9 mouse cellular contexts compared by ENCODE assay signal in the genomic region with DNA sequence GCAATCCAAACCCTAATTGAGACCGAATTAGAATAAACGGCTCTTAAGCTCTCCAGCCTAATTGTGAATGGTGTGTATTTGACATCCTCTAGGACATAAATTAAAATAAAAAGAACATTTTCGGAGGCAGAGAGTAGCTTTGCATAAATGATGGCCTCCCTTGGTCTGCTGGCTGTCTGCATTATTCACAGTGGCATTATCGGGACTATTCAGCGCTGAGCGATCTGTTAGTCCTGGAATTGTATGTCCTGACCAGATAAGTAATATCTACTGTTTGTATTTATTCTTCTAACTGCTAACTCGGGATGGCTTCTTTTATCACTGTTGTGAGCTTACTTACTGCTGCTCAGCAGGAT.
DNase-seq lines count a peak whose midpoint lies in the region; ATAC-seq and TF ChIP-seq lines count a peak whose summit lies in the region.
"Had no signal": no experiment of that assay in that cellular context is flagged by ENCODE, and none has a peak within 500 bp of the region (broad histone marks: within the 10 kb centered on the region; RNA-seq: fewer than 3 reads in every experiment).

No protein-coding gene starts in this region.

- no peaks in the 10 kb centered on the region for H3K36me3 ChIP-seq in forebrain, embryonic 10.5 days (replicated peaks)
- no peaks in the 10 kb centered on the region for H3K36me3 ChIP-seq in hindbrain, embryonic 11.5 days (ENCODE audit: control insufficient read depth, insufficient read depth, low read length)
- no peaks in the 10 kb centered on the region for H3K36me3 ChIP-seq in midbrain, embryonic 14.5 days (ENCODE audit: control insufficient read depth, insufficient read depth, low read length)
- H3K36me3 ChIP-seq: limb, embryonic 12.5 days had no signal

- peak overlapping the region; percentile 56 for H3K4me2 ChIP-seq in hindbrain, embryonic 11.5 days (replicated peaks; ENCODE audit: low read depth, low read length)
- peak overlapping the region; percentile 45 for H3K4me2 ChIP-seq in midbrain, embryonic 14.5 days (ENCODE audit: low read length)
- H3K4me2 ChIP-seq: limb, embryonic 12.5 days had no signal

- peaks cover 32% of the 10 kb centered on the region for H3K4me1 ChIP-seq in forebrain, embryonic 10.5 days
- H3K4me1 ChIP-seq in hindbrain, embryonic 11.5 days (replicated peaks; ENCODE audit: control insufficient read depth, insufficient read depth, low read length): no peaks in the 10 kb centered on the region
- peaks cover 24% of the 10 kb centered on the region for H3K4me1 ChIP-seq in midbrain, embryonic 14.5 days (ENCODE audit: control insufficient read depth, insufficient read depth, low read length)
- H3K4me1 ChIP-seq: limb, embryonic 12.5 days had no signal

- H3K9me3 ChIP-seq in forebrain, embryonic 10.5 days: no peaks in the 10 kb centered on the region
- H3K9me3 ChIP-seq in hindbrain, embryonic 11.5 days (ENCODE audit: control insufficient read depth, low read length): no peaks in the 10 kb centered on the region
- H3K9me3 ChIP-seq in midbrain, embryonic 14.5 days (ENCODE audit: control insufficient read depth, low read length): no peaks in the 10 kb centered on the region
- H3K9me3 ChIP-seq: limb, embryonic 12.5 days had no signal

- H3K9ac ChIP-seq in hindbrain, embryonic 11.5 days (ENCODE audit: low read depth, low read length): no peak overlapping the region
- no peak overlapping the region; the same call in 1 of the 2 replicates for H3K9ac ChIP-seq in midbrain, embryonic 14.5 days (replicated peaks; ENCODE audit: low read length)
- H3K9ac ChIP-seq: limb, embryonic 12.5 days had no signal

- DNase-seq in layer of hippocampus, adult 2 months (ENCODE audit: low spot score in 2 of 2): no peak
- no peak for DNase-seq in layer of hippocampus, postnatal 25 days (ENCODE audit: extremely low spot score in 1 of 2, low spot score in 1 of 2)
- DNase-seq in forebrain, embryonic 10.5 days (ENCODE audit: extremely low spot score, low spot score): no peak
- DNase-seq in hindbrain, embryonic 11.5 days (ENCODE audit: low spot score): no peak
- no peak for DNase-seq in midbrain, embryonic 14.5 days
- DNase-seq in thymus, adult 18-20 months: no peak

- H3K4me3 ChIP-seq in layer of hippocampus, adult 2 months: peak overlapping the region; percentile 51
- peak overlapping the region; percentile 41 for H3K4me3 ChIP-seq in forebrain, embryonic 10.5 days
- H3K4me3 ChIP-seq in hindbrain, embryonic 11.5 days (ENCODE audit: low read depth, low read length): peak overlapping the region; percentile 22
- H3K4me3 ChIP-seq in midbrain, embryonic 14.5 days (replicated peaks; ENCODE audit: low read depth, low read length): peak overlapping the region; percentile 5
- H3K4me3 ChIP-seq: erythroblast, embryonic 14.5 days; limb, embryonic 12.5 days had no signal

- WGBS in forebrain, embryonic 10.5 days: 11% methylated on average over 7 of the region's 7 CpGs
- WGBS in hindbrain, embryonic 11.5 days: 14% methylated on average over 7 of the region's 7 CpGs
- WGBS in midbrain, embryonic 14.5 days: under 1% methylated on average over 7 of the region's 7 CpGs

- peak; percentile 58 for ATAC-seq in hindbrain, embryonic 11.5 days (ENCODE audit: low FRiP score)
- ATAC-seq in midbrain, embryonic 14.5 days (ENCODE audit: low FRiP score, low TSS enrichment): peak; percentile 72
- ATAC-seq in monocyte, adult 5-6 weeks (replicated peaks; ENCODE audit: insufficient number of reproducible peaks, low FRiP score, low TSS enrichment, poor library complexity, severe bottlenecking): no peak

- TF ChIP-seq CTCF in layer of hippocampus, adult 2 months (conservative IDR thresholded peaks at IDR 0.05): no peak

- peak overlapping the region; percentile 67 for H3K27ac ChIP-seq in layer of hippocampus, adult 2 months
- H3K27ac ChIP-seq in forebrain, embryonic 10.5 days: no peak overlapping the region
- no peak overlapping the region for H3K27ac ChIP-seq in hindbrain, embryonic 11.5 days (ENCODE audit: low read depth, low read length)
- H3K27ac ChIP-seq in midbrain, embryonic 14.5 days (replicated peaks; ENCODE audit: low read depth, low read length): peak overlapping the region; percentile 73
- H3K27ac ChIP-seq: limb, embryonic 12.5 days had no signal

- H3K27me3 ChIP-seq in forebrain, embryonic 10.5 days (ENCODE audit: poor library complexity, severe bottlenecking): peaks cover 87% of the 10 kb centered on the region
- H3K27me3 ChIP-seq in hindbrain, embryonic 11.5 days (ENCODE audit: control insufficient read depth, insufficient read depth, low read length): peaks cover 3% of the 10 kb centered on the region; the same call in 1 of the 2 replicates
- 0 out of 2 replicates have a peak, but pooled peaks cover 6% of the 10 kb centered on the region for H3K27me3 ChIP-seq in midbrain, embryonic 14.5 days (ENCODE audit: control insufficient read depth, insufficient read depth, low read length)

Comparison
In these comparisons a context has a peak if more than half of its experiments do, and no peak if none do; other contexts are left out.
1. H3K27ac ChIP-seq: peak in layer of hippocampus, adult 2 months (single experiment) and midbrain, embryonic 14.5 days (single experiment); none in forebrain, embryonic 10.5 days (single experiment) and hindbrain, embryonic 11.5 days (single experiment).
2. Peak in every context shown above with its lines, with median percentiles within 50 percentile points of each other: H3K4me3 ChIP-seq.